Mouse (Mus musculus): ENCODE measurements around the gene Ttc4.

Gene Ttc4

GRCm38 (mm10) chr4:106678442-106679118 lies at the start of gene Ttc4:
Gene Ttc4, minus strand, starts transcription at chr4:106678944.
- peak; percentile 93 to 97 for DNase-seq (ENCODE audit: low spot score in 2 of 2)

GRCm38 (mm10) chr4:106720631-106721030 lies 41.9 kb upstream of the Ttc4 start:
- DNase-seq (ENCODE audit: low spot score in 2 of 2), result no peak

GRCm38 (mm10) chr4:106713622-106714021 lies 34.9 kb upstream of the Ttc4 start:
- no peak for DNase-seq (ENCODE audit: low spot score in 2 of 2)

- DNase-seq (ENCODE audit: low spot score in 2 of 2), result peak; percentile 71 to 92
Observed at GRCm38 (mm10) chr4:106708408-106708807, 29.7 kb upstream of the Ttc4 start.

- DNase-seq (ENCODE audit: low spot score in 2 of 2), result no peak
Observed at GRCm38 (mm10) chr4:106707957-106708356, 29.2 kb upstream of the Ttc4 start.

GRCm38 (mm10) chr4:106705096-106705665 lies 26.4 kb upstream of the Ttc4 start:
- DNase-seq (ENCODE audit: low spot score in 2 of 2), result no peak

- no peak for DNase-seq (ENCODE audit: low spot score in 2 of 2)
Observed at GRCm38 (mm10) chr4:106704416-106704815, 25.7 kb upstream of the Ttc4 start.

- DNase-seq (ENCODE audit: low spot score in 2 of 2), result no peak
Observed at GRCm38 (mm10) chr4:106703956-106704355, 25.2 kb upstream of the Ttc4 start.

- no peak for DNase-seq (ENCODE audit: low spot score in 2 of 2)
Observed at GRCm38 (mm10) chr4:106700798-106701197, 22.1 kb upstream of the Ttc4 start.

- no peak for DNase-seq (ENCODE audit: low spot score in 2 of 2)
Observed at GRCm38 (mm10) chr4:106699989-106700388, 21.2 kb upstream of the Ttc4 start.

- no peak for DNase-seq (ENCODE audit: low spot score in 2 of 2)
Observed at GRCm38 (mm10) chr4:106693841-106694430, 15.2 kb upstream of the Ttc4 start.

- DNase-seq (ENCODE audit: low spot score in 2 of 2), result no peak
Observed at GRCm38 (mm10) chr4:106688636-106689296, 10.0 kb upstream of the Ttc4 start.

GRCm38 (mm10) chr4:106680955-106681354 lies 2.2 kb upstream of the Ttc4 start:
- DNase-seq (ENCODE audit: low spot score in 2 of 2), result no peak

GRCm38 (mm10) chr4:106679152-106679551 lies 408 bp upstream of the Ttc4 start:
- DNase-seq (ENCODE audit: low spot score in 2 of 2), result no peak

GRCm38 (mm10) chr4:106676749-106677148 lies 2.0 kb downstream of the Ttc4 start:
- DNase-seq (ENCODE audit: low spot score in 2 of 2), result no peak

- no peak for DNase-seq (ENCODE audit: low spot score in 2 of 2)
Observed at GRCm38 (mm10) chr4:106666546-106666945, 12.2 kb downstream of the Ttc4 start.

GRCm38 (mm10) chr4:106665673-106666072 lies 13.1 kb downstream of the Ttc4 start:
- DNase-seq (ENCODE audit: low spot score in 2 of 2), result no peak

- no peak for DNase-seq (ENCODE audit: low spot score in 2 of 2)
Observed at GRCm38 (mm10) chr4:106665269-106665668, 13.5 kb downstream of the Ttc4 start.

GRCm38 (mm10) chr4:106664697-106665096 lies 14.0 kb downstream of the Ttc4 start:
- DNase-seq (ENCODE audit: low spot score in 2 of 2), result no peak

- no peak for DNase-seq (ENCODE audit: low spot score in 2 of 2)
Observed at GRCm38 (mm10) chr4:106663956-106664470, 14.7 kb downstream of the Ttc4 start.

GRCm38 (mm10) chr4:106655681-106656080 lies 23.1 kb downstream of the Ttc4 start:
- DNase-seq (ENCODE audit: low spot score in 2 of 2), result no peak

GRCm38 (mm10) chr4:106653051-106653450 lies 25.7 kb downstream of the Ttc4 start:
- no peak for DNase-seq (ENCODE audit: low spot score in 2 of 2)

All from spleen, postnatal 4 days (tissue).